Mouse (Mus musculus) embryonic facial prominence, embryonic 15.5 days (tissue): Measurements from ENCODE around the gene Dnajc27. TPM values are rescaled to one million over a fixed set of nuclear protein-coding genes. Genes with fewer than 3 reads are reported as not detected.

Source experiments
- ATAC-seq: fragments of 200-750 bp; cut with Nextera tagmentation; 2 replicates; pipeline ENCODE4 v1.8.0; 2017; ENCODE audit warnings: low read depth, moderate TSS enrichment; ENCODE audit not compliant: insufficient number of reproducible peaks, low FRiP score, low TSS enrichment
- H3K27ac ChIP-seq: fragments of 300-500 bp; sonication (generic); replicated peaks from 2 replicates; pipeline ENCODE4 v1.5.1; 2015; ENCODE audit warnings: mild to moderate bottlenecking, inconsistent platforms
- H3K27me3 ChIP-seq: fragments of 300-500 bp; sonication (generic); 2 replicates; pipeline ENCODE4 v1.6.1; 2015; ENCODE audit warnings: inconsistent platforms
- H3K36me3 ChIP-seq: fragments of 300-500 bp; sonication (generic); 2 replicates; pipeline ENCODE4 v1.6.1; 2015; ENCODE audit warnings: mild to moderate bottlenecking, inconsistent platforms
- H3K4me1 ChIP-seq: fragments of 300-500 bp; sonication (generic); 2 replicates; pipeline ENCODE4 v1.6.1; 2015; ENCODE audit warnings: inconsistent platforms
- H3K4me2 ChIP-seq: fragments of 300-500 bp; sonication (generic); replicated peaks from 2 replicates; pipeline ENCODE4 v1.6.1; 2015; ENCODE audit warnings: mild to moderate bottlenecking, inconsistent platforms
- H3K4me3 ChIP-seq: fragments of 300-500 bp; sonication (generic); replicated peaks from 2 replicates; pipeline ENCODE4 v1.5.1; 2015; ENCODE audit warnings: mild to moderate bottlenecking, inconsistent platforms
- H3K9ac ChIP-seq: fragments of 300-500 bp; sonication (generic); 2 replicates; pipeline ENCODE4 v1.6.1; 2015; ENCODE audit warnings: inconsistent platforms
- H3K9me3 ChIP-seq: fragments of 300-500 bp; sonication (generic); replicated peaks from 2 replicates; pipeline ENCODE4 v1.6.1; 2016; ENCODE audit warnings: inconsistent platforms
- WGBS: fragments of 180-500 bp; shearing (Covaris S2); methylation state at CpG from one replicate; pipeline ENCODE4 v1.1.7; 2015; 5-methylcytosine and 5-hydroxymethylcytosine counted together
- polyA plus RNA-seq: library from polyadenylated mRNA; unstranded; fragments of >200 nt; fragmentation: Nextera tagmentation; extraction: Ambion mirVana; gene quantifications from 2 replicates; pipeline ENCODE4 v1.2.1, GENCODE M21; 2015

Dnajc27 gene
- polyA plus RNA-seq, result 6.1 and 7.2 TPM in 2 replicates

- WGBS, result 4% methylated on average over 59 of the region's 59 CpGs
Observed at GRCm38 (mm10) chr12:4082132-4083001, at the start of gene Dnajc27. Dnajc27 (plus strand) TSS chr12:4082583.

GRCm38 (mm10) chr12:4036157-4036556 is 46.2 kb upstream of the Dnajc27 start:
- WGBS, result 87% methylated on average over 5 of the region's 5 CpGs
- no peaks in the 10 kb centered on the region for H3K36me3 ChIP-seq
- ATAC-seq, result no peak
- no peak overlapping the region for H3K4me2 ChIP-seq
- H3K27me3 ChIP-seq, result 0 out of 2 replicates have a peak, but pooled peaks cover 10% of the 10 kb centered on the region
- H3K27ac ChIP-seq, result no peak overlapping the region
- no peaks in the 10 kb centered on the region for H3K9me3 ChIP-seq
- H3K4me1 ChIP-seq, result peaks cover 23% of the 10 kb centered on the region
- no peak overlapping the region for H3K9ac ChIP-seq
- no peak overlapping the region for H3K4me3 ChIP-seq

More at GRCm38 (mm10) chr12:4082132-4083001, at the start of gene Dnajc27:
- peak within 1 kb of the TSS; percentile 73 for H3K4me2 ChIP-seq
- peak within 1 kb of the TSS; percentile 68 for H3K4me3 ChIP-seq
- ATAC-seq, result peak; percentile 95
- H3K27me3 ChIP-seq, result no peaks in the 10 kb centered on the region
- H3K9me3 ChIP-seq, result no peaks in the 10 kb centered on the region
- peaks cover 18% of the 10 kb centered on the region for H3K36me3 ChIP-seq
- H3K4me1 ChIP-seq, result peaks cover 8% of the 10 kb centered on the region
- H3K9ac ChIP-seq, result peak within 1 kb of the TSS; percentile 70
- H3K27ac ChIP-seq, result peak within 1 kb of the TSS; percentile 97

GRCm38 (mm10) chr12:4037511-4037910 is 44.9 kb upstream of the Dnajc27 start:
- Histone ChIP-seq H3K9ac (no peak overlapping the region), H3K4me3 (peak overlapping the region; percentile 73), H3K27me3 (peaks cover 10% of the 10 kb centered on the region; the same call in 1 of the 2 replicates), H3K9me3 (no peaks in the 10 kb centered on the region), H3K27ac (no peak overlapping the region), H3K36me3 (no peaks in the 10 kb centered on the region), H3K4me1 (peaks cover 23% of the 10 kb centered on the region), H3K4me2 (peak overlapping the region; percentile 97)
- 27% methylated on average over 5 of the region's 5 CpGs for WGBS
- no peak for ATAC-seq

- Histone ChIP-seq H3K4me3 (peak within 1 kb of the TSS; percentile 73), H3K27me3 (peaks cover 10% of the 10 kb centered on the region; the same call in 1 of the 2 replicates), H3K27ac (peak within 1 kb of the TSS; percentile 11; the same call in 1 of the 2 replicates), H3K9ac (peak within 1 kb of the TSS; percentile 64), H3K9me3 (no peaks in the 10 kb centered on the region), H3K4me1 (peaks cover 23% of the 10 kb centered on the region), H3K4me2 (peak within 1 kb of the TSS; percentile 97), H3K36me3 (no peaks in the 10 kb centered on the region)
- WGBS, result under 1% methylated on average over 69 of the region's 78 CpGs
- peak; percentile 94 for ATAC-seq
Observed at GRCm38 (mm10) chr12:4038061-4039041, 44.0 kb upstream of the Dnajc27 start, which contains the start of gene Efr3b. Efr3b (minus strand) TSS chr12:4038915.

GRCm38 (mm10) chr12:4039046-4039445 is 43.3 kb upstream of the Dnajc27 start:
- no peak for ATAC-seq
- Histone ChIP-seq H3K4me3 (peak overlapping the region; percentile 73), H3K9me3 (no peaks in the 10 kb centered on the region), H3K27ac (peak overlapping the region; percentile 11; the same call in 1 of the 2 replicates), H3K36me3 (no peaks in the 10 kb centered on the region), H3K9ac (no peak overlapping the region), H3K27me3 (peaks cover 10% of the 10 kb centered on the region; the same call in 1 of the 2 replicates), H3K4me1 (peaks cover 23% of the 10 kb centered on the region), H3K4me2 (peak overlapping the region; percentile 97)
- WGBS, result 4% methylated on average over 13 of the region's 13 CpGs

GRCm38 (mm10) chr12:4042411-4042810 is 40.0 kb upstream of the Dnajc27 start:
- WGBS, result 69% methylated on average over 5 of the region's 5 CpGs
- Histone ChIP-seq H3K36me3 (no peaks in the 10 kb centered on the region), H3K27ac (no peak overlapping the region), H3K27me3 (peaks cover 9% of the 10 kb centered on the region; the same call in 1 of the 2 replicates), H3K4me3 (no peak overlapping the region), H3K4me2 (no peak overlapping the region), H3K9me3 (no peaks in the 10 kb centered on the region), H3K4me1 (peaks cover 17% of the 10 kb centered on the region), H3K9ac (no peak overlapping the region)
- no peak for ATAC-seq

- Histone ChIP-seq H3K27ac (no peak overlapping the region), H3K36me3 (no peaks in the 10 kb centered on the region), H3K4me3 (no peak overlapping the region), H3K4me2 (no peak overlapping the region), H3K9ac (no peak overlapping the region), H3K4me1 (no peaks in the 10 kb centered on the region), H3K27me3 (no peaks in the 10 kb centered on the region; the same call in 1 of the 2 replicates), H3K9me3 (no peaks in the 10 kb centered on the region)
- WGBS, result 88% methylated on average over 1 of the region's 1 CpGs
- ATAC-seq, result no peak
Observed at GRCm38 (mm10) chr12:4045992-4046391, 36.4 kb upstream of the Dnajc27 start.

- 0 out of 2 replicates have a peak, but pooled peaks have one; percentile 51 for ATAC-seq
- H3K4me3 ChIP-seq, result no peak overlapping the region
- H3K9ac ChIP-seq, result no peak overlapping the region
- no peak overlapping the region for H3K4me2 ChIP-seq
- H3K4me1 ChIP-seq, result no peaks in the 10 kb centered on the region
- no peak overlapping the region for H3K27ac ChIP-seq
- no peaks in the 10 kb centered on the region for H3K36me3 ChIP-seq
- H3K27me3 ChIP-seq, result no peaks in the 10 kb centered on the region
- WGBS, result 46% methylated on average over 6 of the region's 6 CpGs
- no peaks in the 10 kb centered on the region for H3K9me3 ChIP-seq
Observed at GRCm38 (mm10) chr12:4048031-4048430, 34.4 kb upstream of the Dnajc27 start.

GRCm38 (mm10) chr12:4050861-4051425 is 31.4 kb upstream of the Dnajc27 start:
- Histone ChIP-seq H3K4me3 (no peak overlapping the region), H3K4me1 (no peaks in the 10 kb centered on the region), H3K27me3 (no peaks in the 10 kb centered on the region), H3K4me2 (no peak overlapping the region), H3K27ac (no peak overlapping the region), H3K9me3 (no peaks in the 10 kb centered on the region), H3K36me3 (no peaks in the 10 kb centered on the region), H3K9ac (no peak overlapping the region)
- WGBS, result 54% methylated on average over 9 of the region's 9 CpGs
- ATAC-seq, result no peak

- no peak for ATAC-seq
- Histone ChIP-seq H3K9ac (no peak overlapping the region), H3K27ac (no peak overlapping the region), H3K9me3 (no peaks in the 10 kb centered on the region), H3K4me1 (no peaks in the 10 kb centered on the region), H3K27me3 (no peaks in the 10 kb centered on the region), H3K4me3 (no peak overlapping the region), H3K36me3 (no peaks in the 10 kb centered on the region), H3K4me2 (no peak overlapping the region)
- WGBS, result 83% methylated on average over 3 of the region's 3 CpGs
Observed at GRCm38 (mm10) chr12:4053643-4054042, 28.7 kb upstream of the Dnajc27 start.
